Mouse (Mus musculus) Patski (cell line): ENCODE data around the gene Lif. TPM values are rescaled to one million over a fixed set of nuclear protein-coding genes. Genes with fewer than 3 reads are reported as not detected.

Experiments used
- ATAC-seq: fragments of 100-300 bp; one replicate; pipeline ENCODE4 v1.8.0; 2021
- CTCF ChIA-PET: fragments of 350-600 bp; sonication (Branson Sonifier 250); formaldehyde crosslinking; loops from one replicate; lab custom pipeline; 2022; ENCODE audit warnings: inconsistent platforms; lab: Charles Lee
- POLR2A ChIA-PET: fragments of 350-600 bp; sonication (Branson Sonifier 250); formaldehyde crosslinking; loops from one replicate; lab custom pipeline; 2022; ENCODE audit warnings: antibody characterized with exemption, inconsistent platforms; lab: Charles Lee
- DNase-seq: peaks from one replicate; pipeline ENCODE4 v3.0.0-alpha.2; 2011; ENCODE audit warnings: low read depth, low spot score
- H3K27me3 ChIP-seq: fragments of 371-371 bp; one replicate; pipeline ENCODE4 v1.5.1; 2021
- CTCF ChIP-seq: fragments of 100-300 bp; IDR thresholded peaks from one replicate; pipeline ENCODE4 v1.5.1; 2021
- in situ Hi-C: fragments of 300-500 bp; cut with MboI; formaldehyde crosslinking; loops from 3 replicates; pipeline ENCODE4 v1.11.1; 2018; ENCODE audit warnings: low pct_unique_long_range_greater_than_20kb, mixed read lengths
- polyA plus RNA-seq: library from polyadenylated mRNA; unstranded; gene quantifications from one replicate; pipeline ENCODE4 v1.2.3, GENCODE M21; 2021

Lif gene
- polyA plus RNA-seq, 1 experiment from 2014 or later = 31.3 TPM

- ChIA-PET POLR2A (interaction anchor here (0.7 kb wide), 1 partner anchor 465 kb away, joined by 3 read pairs; no protein-coding TSS in a partner anchor), CTCF (no interaction called here)
- ATAC-seq = no peak
- no peaks in the 10 kb centered on the region for H3K27me3 ChIP-seq
- DNase-seq = no peak
- in situ Hi-C loops = loop anchor here (25.0 kb wide), 1 partner anchor 609 kb away; the partner anchor contains the start of gene Nf2
- no peak for TF ChIP-seq CTCF
These were observed 28.9 kb upstream of the Lif start for GRCm38 (mm10) chr11:4228463-4228862.

GRCm38 (mm10) chr11:4229841-4230240 is 27.5 kb upstream of the Lif start:
- in situ Hi-C loops = loop anchor here (25.0 kb wide), 1 partner anchor 607 kb away; the partner anchor contains the start of gene Nf2
- no peak for DNase-seq
- no peak for ATAC-seq
- no peaks in the 10 kb centered on the region for H3K27me3 ChIP-seq
- no peak for TF ChIP-seq CTCF
- CTCF ChIA-PET = no interaction called here
- POLR2A ChIA-PET = no interaction called here

- DNase-seq = no peak
- H3K27me3 ChIP-seq = no peaks in the 10 kb centered on the region
- in situ Hi-C loops = loop anchor here (25.0 kb wide), 1 partner anchor 606 kb away; the partner anchor contains the start of gene Nf2
- CTCF ChIA-PET = no interaction called here
- POLR2A ChIA-PET = no interaction called here
- no peak for TF ChIP-seq CTCF
- ATAC-seq = no peak
These were observed 25.9 kb upstream of the Lif start for GRCm38 (mm10) chr11:4231435-4231834.

GRCm38 (mm10) chr11:4232644-4233043 is 24.7 kb upstream of the Lif start:
- POLR2A ChIA-PET = no interaction called here

GRCm38 (mm10) chr11:4235052-4235655 is 22.2 kb upstream of the Lif start:
- in situ Hi-C loops = loop anchor here (25.0 kb wide), 1 partner anchor 602 kb away; the partner anchor contains the start of gene Nf2
- ChIA-PET POLR2A (no interaction called here), CTCF (no interaction called here)
- no peak for DNase-seq
- ATAC-seq = no peak
- H3K27me3 ChIP-seq = no peaks in the 10 kb centered on the region
- no peak for TF ChIP-seq CTCF

More at GRCm38 (mm10) chr11:4232644-4233043, 24.7 kb upstream of the Lif start:
- CTCF ChIA-PET = no interaction called here
- in situ Hi-C loops = loop anchor here (25.0 kb wide), 1 partner anchor 605 kb away; the partner anchor contains the start of gene Nf2
- TF ChIP-seq CTCF = no peak
- DNase-seq (no peak), ATAC-seq (no peak)
- no peaks in the 10 kb centered on the region for H3K27me3 ChIP-seq

GRCm38 (mm10) chr11:4235665-4236545 is 21.5 kb upstream of the Lif start, which contains the start of gene Osm:
TSS of gene Osm (plus strand) at chr11:4236420.
- in situ Hi-C loops = loop anchor here (25.0 kb wide), 1 partner anchor 601 kb away; the partner anchor contains the start of gene Nf2
- ATAC-seq = no peak
- CTCF ChIA-PET = no interaction called here
- DNase-seq = no peak
- POLR2A ChIA-PET = no interaction called here
- H3K27me3 ChIP-seq = no peaks in the 10 kb centered on the region
- TF ChIP-seq CTCF = no peak

- no peak for TF ChIP-seq CTCF
- POLR2A ChIA-PET = no interaction called here
- H3K27me3 ChIP-seq = no peaks in the 10 kb centered on the region
- ATAC-seq = no peak
- CTCF ChIA-PET = no interaction called here
- DNase-seq = no peak
- in situ Hi-C loops = loop anchor here (25.0 kb wide), 1 partner anchor 601 kb away; the partner anchor contains the start of gene Nf2
These were observed 20.8 kb upstream of the Lif start for GRCm38 (mm10) chr11:4236546-4237067.

GRCm38 (mm10) chr11:4237389-4237912 is 19.9 kb upstream of the Lif start:
- no peak for TF ChIP-seq CTCF
- POLR2A ChIA-PET = no interaction called here
- in situ Hi-C loops = loop anchor here (25.0 kb wide), 1 partner anchor 600 kb away; the partner anchor contains the start of gene Nf2
- no peak for DNase-seq
- H3K27me3 ChIP-seq = no peaks in the 10 kb centered on the region
- ATAC-seq = no peak
- CTCF ChIA-PET = no interaction called here

GRCm38 (mm10) chr11:4238167-4238566 is 19.2 kb upstream of the Lif start:
- ATAC-seq (no peak), DNase-seq (no peak)
- no peak for TF ChIP-seq CTCF
- in situ Hi-C loops = loop anchor here (25.0 kb wide), 1 partner anchor 599 kb away; the partner anchor contains the start of gene Nf2
- H3K27me3 ChIP-seq = peaks cover 3% of the 10 kb centered on the region
- CTCF ChIA-PET = no interaction called here
- POLR2A ChIA-PET = no interaction called here

GRCm38 (mm10) chr11:4239691-4240090 is 17.7 kb upstream of the Lif start:
- ChIA-PET POLR2A (no interaction called here), CTCF (no interaction called here)

More at GRCm38 (mm10) chr11:4239691-4240090, 17.7 kb upstream of the Lif start:
- in situ Hi-C loops = loop anchor here (25.0 kb wide), 1 partner anchor 598 kb away; the partner anchor contains the start of gene Nf2
- no peak for ATAC-seq
- no peak for TF ChIP-seq CTCF
- no peak for DNase-seq
- peaks cover 9% of the 10 kb centered on the region for H3K27me3 ChIP-seq
